Mouse (Mus musculus): Measurements from ENCODE around the gene Pkd1. TPM values are rescaled to one million over a fixed set of nuclear protein-coding genes. Genes with fewer than 3 reads are reported as not detected.

Gene Pkd1
- polyA plus RNA-seq, 1 experiment from 2014 or later = 29.8 TPM

- Histone ChIP-seq H3K9me3 (no peaks in the 10 kb centered on the region), H3K4me1 (no peaks in the 10 kb centered on the region), H3K4me2 (replicated peaks) (no peak overlapping the region), H3K27me3 (no peaks in the 10 kb centered on the region), H3K9ac (no peak overlapping the region), H3K4me3 (no peak overlapping the region), H3K36me3 (peaks cover 99% of the 10 kb centered on the region), H3K27ac (0 out of 2 replicates have a peak overlapping the region, but pooled peaks have one; percentile 18)
- WGBS = 81% methylated on average over 17 of the region's 17 CpGs
- no peak for ATAC-seq (ENCODE audit: insufficient number of reproducible peaks, insufficient read depth, low FRiP score, low TSS enrichment)
Measured at GRCm38 (mm10) chr17:24595126-24596072, 45.8 kb downstream of the Pkd1 start.

- H3K4me3 ChIP-seq = no peak overlapping the region
Measured at GRCm38 (mm10) chr17:24596073-24596466, 46.4 kb downstream of the Pkd1 start.

GRCm38 (mm10) chr17:24596471-24597183 is 47.0 kb downstream of the Pkd1 start:
- Histone ChIP-seq H3K9ac (no peak overlapping the region), H3K4me2 (replicated peaks) (no peak overlapping the region), H3K9me3 (no peaks in the 10 kb centered on the region), H3K36me3 (peaks cover 99% of the 10 kb centered on the region), H3K4me1 (no peaks in the 10 kb centered on the region), H3K27me3 (no peaks in the 10 kb centered on the region), H3K27ac (no peak overlapping the region), H3K4me3 (no peak overlapping the region)
- 92% methylated on average over 19 of the region's 19 CpGs for WGBS
- no peak for ATAC-seq (ENCODE audit: insufficient number of reproducible peaks, insufficient read depth, low FRiP score, low TSS enrichment)

More at GRCm38 (mm10) chr17:24596073-24596466, 46.4 kb downstream of the Pkd1 start:
- Histone ChIP-seq H3K9ac (no peak overlapping the region), H3K27me3 (no peaks in the 10 kb centered on the region), H3K9me3 (no peaks in the 10 kb centered on the region), H3K4me2 (replicated peaks) (no peak overlapping the region), H3K36me3 (peaks cover 99% of the 10 kb centered on the region), H3K4me1 (no peaks in the 10 kb centered on the region), H3K27ac (no peak overlapping the region)
- 68% methylated on average over 5 of the region's 5 CpGs for WGBS
- ATAC-seq (ENCODE audit: insufficient number of reproducible peaks, insufficient read depth, low FRiP score, low TSS enrichment) = no peak

- no peaks in the 10 kb centered on the region for H3K4me1 ChIP-seq
- H3K9ac ChIP-seq = no peak overlapping the region
- 88% methylated on average over 3 of the region's 3 CpGs for WGBS
- H3K4me3 ChIP-seq = no peak overlapping the region
- no peak for ATAC-seq (ENCODE audit: insufficient number of reproducible peaks, insufficient read depth, low FRiP score, low TSS enrichment)
- no peak overlapping the region for H3K27ac ChIP-seq
- no peak overlapping the region for H3K4me2 ChIP-seq (replicated peaks)
- H3K36me3 ChIP-seq = peaks cover 100% of the 10 kb centered on the region
- H3K9me3 ChIP-seq = no peaks in the 10 kb centered on the region
- H3K27me3 ChIP-seq = no peaks in the 10 kb centered on the region
Measured at GRCm38 (mm10) chr17:24597989-24598388, 48.4 kb downstream of the Pkd1 start.

- Histone ChIP-seq H3K4me2 (replicated peaks) (no peak overlapping the region), H3K36me3 (peaks cover 100% of the 10 kb centered on the region), H3K4me1 (no peaks in the 10 kb centered on the region), H3K9me3 (no peaks in the 10 kb centered on the region), H3K27me3 (no peaks in the 10 kb centered on the region), H3K9ac (no peak overlapping the region), H3K27ac (no peak overlapping the region), H3K4me3 (no peak overlapping the region)
- 78% methylated on average over 4 of the region's 4 CpGs for WGBS
- no peak for ATAC-seq (ENCODE audit: insufficient number of reproducible peaks, insufficient read depth, low FRiP score, low TSS enrichment)
Measured at GRCm38 (mm10) chr17:24600502-24600901, 50.9 kb downstream of the Pkd1 start.

GRCm38 (mm10) chr17:24603961-24604360 is 54.3 kb downstream of the Pkd1 start:
- H3K27me3 ChIP-seq = no peaks in the 10 kb centered on the region
- 88% methylated on average over 8 of the region's 8 CpGs for WGBS
- no peaks in the 10 kb centered on the region for H3K9me3 ChIP-seq
- H3K4me1 ChIP-seq = no peaks in the 10 kb centered on the region
- H3K27ac ChIP-seq = no peak overlapping the region
- peaks cover 100% of the 10 kb centered on the region for H3K36me3 ChIP-seq
- no peak overlapping the region for H3K4me3 ChIP-seq
- ATAC-seq (ENCODE audit: insufficient number of reproducible peaks, insufficient read depth, low FRiP score, low TSS enrichment) = no peak
- no peak overlapping the region for H3K9ac ChIP-seq
- H3K4me2 ChIP-seq (replicated peaks) = no peak overlapping the region

- 85% methylated on average over 3 of the region's 3 CpGs for WGBS
- ATAC-seq (ENCODE audit: insufficient number of reproducible peaks, insufficient read depth, low FRiP score, low TSS enrichment) = no peak
- H3K9me3 ChIP-seq = no peaks in the 10 kb centered on the region
- peaks cover 98% of the 10 kb centered on the region for H3K36me3 ChIP-seq
- no peaks in the 10 kb centered on the region for H3K4me1 ChIP-seq
- H3K27ac ChIP-seq = no peak overlapping the region
- H3K4me3 ChIP-seq = no peak overlapping the region
- H3K27me3 ChIP-seq = no peaks in the 10 kb centered on the region
- no peak overlapping the region for H3K4me2 ChIP-seq (replicated peaks)
- H3K9ac ChIP-seq = no peak overlapping the region
Measured at GRCm38 (mm10) chr17:24604557-24604956, 54.9 kb downstream of the Pkd1 start.

GRCm38 (mm10) chr17:24608370-24608769 is 58.7 kb downstream of the Pkd1 start:
- no peaks in the 10 kb centered on the region for H3K4me1 ChIP-seq
- no peak overlapping the region for H3K27ac ChIP-seq
- H3K9me3 ChIP-seq = no peaks in the 10 kb centered on the region
- H3K9ac ChIP-seq = no peak overlapping the region
- no peak overlapping the region for H3K4me2 ChIP-seq (replicated peaks)
- WGBS = 89% methylated on average over 4 of the region's 4 CpGs
- H3K27me3 ChIP-seq = no peaks in the 10 kb centered on the region
- no peak overlapping the region for H3K4me3 ChIP-seq
- H3K36me3 ChIP-seq = peaks cover 77% of the 10 kb centered on the region
- ATAC-seq (ENCODE audit: insufficient number of reproducible peaks, insufficient read depth, low FRiP score, low TSS enrichment) = no peak

- H3K9me3 ChIP-seq = no peaks in the 10 kb centered on the region
- 94% methylated on average over 8 of the region's 8 CpGs for WGBS
- H3K4me2 ChIP-seq (replicated peaks) = no peak overlapping the region
- no peak for ATAC-seq (ENCODE audit: insufficient number of reproducible peaks, insufficient read depth, low FRiP score, low TSS enrichment)
- H3K36me3 ChIP-seq = peaks cover 77% of the 10 kb centered on the region
- H3K9ac ChIP-seq = no peak overlapping the region
- no peaks in the 10 kb centered on the region for H3K4me1 ChIP-seq
- H3K27me3 ChIP-seq = no peaks in the 10 kb centered on the region
- no peak overlapping the region for H3K27ac ChIP-seq
- H3K4me3 ChIP-seq = no peak overlapping the region
Measured at GRCm38 (mm10) chr17:24608874-24609273, 59.2 kb downstream of the Pkd1 start.

GRCm38 (mm10) chr17:24610711-24611110 is 61.1 kb downstream of the Pkd1 start:
- no peak for ATAC-seq (ENCODE audit: insufficient number of reproducible peaks, insufficient read depth, low FRiP score, low TSS enrichment)

GRCm38 (mm10) chr17:24617561-24618194 is 68.0 kb downstream of the Pkd1 start:
- WGBS = 84% methylated on average over 14 of the region's 14 CpGs
- peaks cover 93% of the 10 kb centered on the region for H3K36me3 ChIP-seq
- H3K27ac ChIP-seq = no peak overlapping the region
- no peak overlapping the region for H3K4me2 ChIP-seq (replicated peaks)
- no peaks in the 10 kb centered on the region for H3K27me3 ChIP-seq
- no peaks in the 10 kb centered on the region for H3K4me1 ChIP-seq
- H3K9me3 ChIP-seq = no peaks in the 10 kb centered on the region
- no peak overlapping the region for H3K9ac ChIP-seq
- no peak overlapping the region for H3K4me3 ChIP-seq
- no peak for ATAC-seq (ENCODE audit: insufficient number of reproducible peaks, insufficient read depth, low FRiP score, low TSS enrichment)

More at GRCm38 (mm10) chr17:24610711-24611110, 61.1 kb downstream of the Pkd1 start:
- Histone ChIP-seq H3K4me2 (replicated peaks) (no peak overlapping the region), H3K27me3 (no peaks in the 10 kb centered on the region), H3K4me3 (no peak overlapping the region), H3K9me3 (no peaks in the 10 kb centered on the region), H3K4me1 (no peaks in the 10 kb centered on the region), H3K9ac (no peak overlapping the region), H3K36me3 (peaks cover 77% of the 10 kb centered on the region), H3K27ac (no peak overlapping the region)
- WGBS = 88% methylated on average over 2 of the region's 2 CpGs
